Mouse (Mus musculus) bone marrow macrophage, adult 2 months (primary cell): ENCODE data around the gene Rom1. TPM values are rescaled to one million over a fixed set of nuclear protein-coding genes. Genes with fewer than 3 reads are reported as not detected.

Source experiments
- H3K27ac ChIP-seq: 2 replicates; pipeline ENCODE4 v1.5.1; 2012; ENCODE audit warnings: low read depth, low read length; ENCODE audit not compliant: insufficient read depth
- H3K4me1 ChIP-seq: 2 replicates; pipeline ENCODE4 v1.6.1; 2012; ENCODE audit warnings: low read length; ENCODE audit not compliant: control insufficient read depth, insufficient read depth
- H3K4me3 ChIP-seq: 2 replicates; pipeline ENCODE4 v1.5.1; 2012; ENCODE audit warnings: mild to moderate bottlenecking, low read length, moderate library complexity; ENCODE audit not compliant: insufficient read depth
- CTCF ChIP-seq: IDR thresholded peaks from 2 replicates; pipeline ENCODE4 v1.5.1; 2012; ENCODE audit warnings: low read depth, mild to moderate bottlenecking, low read length, moderate library complexity
- POLR2A ChIP-seq: IDR thresholded peaks from 2 replicates; pipeline ENCODE4 v1.6.1; 2012; ENCODE audit warnings: mild to moderate bottlenecking, low read depth, low read length, borderline replicate concordance
- polyA plus RNA-seq: library from polyadenylated mRNA; stranded (reverse); fragments of >200 nt; gene quantifications from 2 replicates; pipeline ENCODE4 v1.2.4, GENCODE M21; 2012; ENCODE audit not compliant: missing spikeins, insufficient read depth, insufficient read length

Rom1 gene
- polyA plus RNA-seq, 1 experiment: 3.6 TPM

GRCm38 (mm10) chr19:8962256-8962655 lies 33.1 kb upstream of the Rom1 start:
- Histone ChIP-seq H3K4me3 (no peak overlapping the region), H3K27ac (no peak overlapping the region), H3K4me1 (peaks cover 7% of the 10 kb centered on the region)
- TF ChIP-seq CTCF: no peak
- no peak for TF ChIP-seq POLR2A

GRCm38 (mm10) chr19:8954171-8954570 lies 25.0 kb upstream of the Rom1 start:
- Histone ChIP-seq H3K4me1 (peaks cover 17% of the 10 kb centered on the region), H3K27ac (peak overlapping the region; percentile 74), H3K4me3 (peak overlapping the region; percentile 92)
- TF ChIP-seq POLR2A (no peak), CTCF (no peak)

GRCm38 (mm10) chr19:8953135-8954039 lies 24.2 kb upstream of the Rom1 start, which contains the start of gene Tut1:
Gene Tut1 (plus strand): TSS chr19:8953847.
- TF ChIP-seq CTCF (no peak), POLR2A (no peak)
- H3K27ac ChIP-seq: peak within 1 kb of the TSS; percentile 74
- H3K4me1 ChIP-seq: peaks cover 17% of the 10 kb centered on the region
- peak within 1 kb of the TSS; percentile 92 for H3K4me3 ChIP-seq

GRCm38 (mm10) chr19:8952241-8952640 lies 23.1 kb upstream of the Rom1 start:
- TF ChIP-seq POLR2A (no peak), CTCF (no peak)
- Histone ChIP-seq H3K27ac (no peak overlapping the region), H3K4me3 (no peak overlapping the region)

GRCm38 (mm10) chr19:8950190-8950589 lies 21.0 kb upstream of the Rom1 start:
- TF ChIP-seq CTCF (no peak), POLR2A (no peak)
- H3K4me3 ChIP-seq: no peak overlapping the region
- H3K4me1 ChIP-seq: peaks cover 22% of the 10 kb centered on the region
- no peak overlapping the region for H3K27ac ChIP-seq

More at GRCm38 (mm10) chr19:8952241-8952640, 23.1 kb upstream of the Rom1 start:
- peaks cover 17% of the 10 kb centered on the region for H3K4me1 ChIP-seq

- no peak overlapping the region for H3K27ac ChIP-seq
These were observed 17.8 kb upstream of the Rom1 start for GRCm38 (mm10) chr19:8946929-8947328.

GRCm38 (mm10) chr19:8945251-8945650 lies 16.1 kb upstream of the Rom1 start:
- TF ChIP-seq POLR2A (no peak), CTCF (no peak)
- Histone ChIP-seq H3K4me3 (peak overlapping the region; percentile 56), H3K4me1 (peaks cover 24% of the 10 kb centered on the region), H3K27ac (peak overlapping the region; percentile 71)

More at GRCm38 (mm10) chr19:8946929-8947328, 17.8 kb upstream of the Rom1 start:
- Histone ChIP-seq H3K4me3 (no peak overlapping the region), H3K4me1 (peaks cover 21% of the 10 kb centered on the region)
- no peak for TF ChIP-seq CTCF
- TF ChIP-seq POLR2A: no peak

- H3K4me3 ChIP-seq: peak overlapping the region; percentile 56
- peak overlapping the region; percentile 71 for H3K27ac ChIP-seq
- TF ChIP-seq CTCF (no peak), POLR2A (no peak)
- H3K4me1 ChIP-seq: peaks cover 24% of the 10 kb centered on the region
These were observed 15.6 kb upstream of the Rom1 start for GRCm38 (mm10) chr19:8944750-8945149.

GRCm38 (mm10) chr19:8944062-8944461 lies 14.9 kb upstream of the Rom1 start:
- H3K27ac ChIP-seq: peak overlapping the region; percentile 4; the same call in 1 of the 2 replicates
- H3K4me1 ChIP-seq: peaks cover 25% of the 10 kb centered on the region
- no peak for TF ChIP-seq CTCF
- TF ChIP-seq POLR2A: no peak
- H3K4me3 ChIP-seq: peak overlapping the region; percentile 12; the same call in 1 of the 2 replicates

- TF ChIP-seq CTCF: no peak
- TF ChIP-seq POLR2A: no peak
- Histone ChIP-seq H3K4me1 (peaks cover 35% of the 10 kb centered on the region), H3K4me3 (peak overlapping the region; percentile 93), H3K27ac (peak overlapping the region; percentile 84; the same call in 1 of the 2 replicates)
These were observed 13.9 kb upstream of the Rom1 start for GRCm38 (mm10) chr19:8943047-8943446.
